Mouse (Mus musculus): ENCODE data around the gene Fars2.

The Fars2 gene

GRCm38 (mm10) chr13:36218347-36218746 lies 101.1 kb downstream of the Fars2 start:
- no peak for DNase-seq (ENCODE audit: low spot score)

GRCm38 (mm10) chr13:36219506-36219905 lies 102.3 kb downstream of the Fars2 start:
- no peak for DNase-seq (ENCODE audit: low spot score)

GRCm38 (mm10) chr13:36221897-36222296 lies 104.7 kb downstream of the Fars2 start:
- no peak for DNase-seq (ENCODE audit: low spot score)

GRCm38 (mm10) chr13:36222721-36223120 lies 105.5 kb downstream of the Fars2 start:
- no peak for DNase-seq (ENCODE audit: low spot score)

- no peak for DNase-seq (ENCODE audit: low spot score)
Observed at GRCm38 (mm10) chr13:36224431-36224830, 107.2 kb downstream of the Fars2 start.

GRCm38 (mm10) chr13:36242261-36242660 lies 125.0 kb downstream of the Fars2 start:
- DNase-seq (ENCODE audit: low spot score) = no peak

GRCm38 (mm10) chr13:36253936-36254335 lies 136.7 kb downstream of the Fars2 start:
- no peak for DNase-seq (ENCODE audit: low spot score)

GRCm38 (mm10) chr13:36257213-36257612 lies 140.0 kb downstream of the Fars2 start:
- DNase-seq (ENCODE audit: low spot score) = no peak

- DNase-seq (ENCODE audit: low spot score) = no peak
Observed at GRCm38 (mm10) chr13:36259754-36260153, 142.5 kb downstream of the Fars2 start.

GRCm38 (mm10) chr13:36261299-36261698 lies 144.1 kb downstream of the Fars2 start:
- no peak for DNase-seq (ENCODE audit: low spot score)

GRCm38 (mm10) chr13:36263240-36264095 lies 146.3 kb downstream of the Fars2 start:
- no peak for DNase-seq (ENCODE audit: low spot score)

- DNase-seq (ENCODE audit: low spot score) = no peak
Observed at GRCm38 (mm10) chr13:36264391-36264790, 147.2 kb downstream of the Fars2 start.

- DNase-seq (ENCODE audit: low spot score) = no peak
Observed at GRCm38 (mm10) chr13:36265342-36265744, 148.1 kb downstream of the Fars2 start.

GRCm38 (mm10) chr13:36267399-36267798 lies 150.2 kb downstream of the Fars2 start:
- no peak for DNase-seq (ENCODE audit: low spot score)

GRCm38 (mm10) chr13:36270867-36271266 lies 153.7 kb downstream of the Fars2 start:
- no peak for DNase-seq (ENCODE audit: low spot score)

- DNase-seq (ENCODE audit: low spot score) = no peak
Observed at GRCm38 (mm10) chr13:36273497-36273896, 156.3 kb downstream of the Fars2 start.

- no peak for DNase-seq (ENCODE audit: low spot score)
Observed at GRCm38 (mm10) chr13:36276194-36276593, 159.0 kb downstream of the Fars2 start.

- peak; percentile 83 for DNase-seq (ENCODE audit: low spot score)
Observed at GRCm38 (mm10) chr13:36282018-36282417, 164.8 kb downstream of the Fars2 start.

GRCm38 (mm10) chr13:36282785-36283544 lies 165.8 kb downstream of the Fars2 start:
- DNase-seq (ENCODE audit: low spot score) = peak; percentile 85

GRCm38 (mm10) chr13:36283545-36284067 lies 166.4 kb downstream of the Fars2 start:
- DNase-seq (ENCODE audit: low spot score) = no peak

- no peak for DNase-seq (ENCODE audit: low spot score)
Observed at GRCm38 (mm10) chr13:36284097-36284496, 166.9 kb downstream of the Fars2 start.

GRCm38 (mm10) chr13:36285235-36285634 lies 168.0 kb downstream of the Fars2 start:
- no peak for DNase-seq (ENCODE audit: low spot score)

GRCm38 (mm10) chr13:36293511-36293910 lies 176.3 kb downstream of the Fars2 start:
- no peak for DNase-seq (ENCODE audit: low spot score)

Data from embryo, embryonic 10 days (tissue).